ENCODE assay signal across 8 mouse cellular contexts in the genomic region with DNA sequence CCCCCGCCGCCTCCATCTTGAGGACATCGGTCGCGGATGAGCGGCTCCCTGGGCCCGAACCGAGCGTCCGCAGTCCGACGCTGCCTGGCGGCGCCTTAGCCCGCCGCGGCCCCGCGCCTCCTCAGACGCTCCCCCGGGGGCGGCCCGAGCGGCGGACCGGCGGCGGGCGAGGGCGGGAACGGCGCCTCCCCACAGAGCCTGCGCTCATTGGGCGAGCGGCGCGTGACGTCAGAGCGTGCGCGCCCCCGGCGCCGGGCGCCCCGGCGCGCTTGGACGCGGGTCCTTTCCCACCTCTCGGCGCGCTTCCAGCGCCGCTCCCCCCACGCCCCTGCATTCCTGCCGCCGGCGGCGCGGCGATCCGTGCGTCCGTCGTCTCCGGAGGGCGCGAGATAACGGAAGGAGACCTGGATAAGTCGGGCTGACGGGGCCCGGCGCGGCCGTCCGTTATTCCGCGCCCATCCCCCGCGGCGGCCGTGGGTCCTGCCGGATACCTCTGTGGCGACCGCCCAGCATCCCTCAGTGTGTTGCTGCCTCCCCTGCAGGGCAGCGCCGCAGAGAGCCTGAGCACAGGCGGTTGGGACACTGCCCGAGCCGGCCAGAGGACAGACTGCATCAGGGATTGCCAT. TPM values are rescaled to one million over a fixed set of nuclear protein-coding genes. Genes with fewer than 3 reads are reported as not detected.
DNase-seq lines count a peak whose midpoint lies in the region; ATAC-seq lines count a peak whose summit lies in the region.

A gene (minus strand): TSS at position 123 of the 626 bp plus-strand sequence.

- intact Hi-C loops in gastrocnemius, postnatal 14 days (cut with DNase I; ENCODE audit: low total_unique reads): no loop called here
- intact Hi-C loops in left cerebral cortex, postnatal 10 days (cut with DNase I): no loop called here

- DNase-seq in adrenal gland, adult (ENCODE audit: inconsistent age in 2 of 2, low spot score in 1 of 2): peak; percentile 93 to 97
- DNase-seq in embryo, embryonic 10.5 days (ENCODE audit: low spot score): peak; percentile 93
- peak; percentile 89 for DNase-seq in gastrocnemius, postnatal 14 days
- peak; percentile 80 to 95 for DNase-seq in left cerebral cortex, postnatal 10 days (ENCODE audit: extremely low spot score in 1 of 2, low spot score in 2 of 2)
- peak; percentile 93 to 94 for DNase-seq in right cerebral cortex, postnatal 10 days (ENCODE audit: low spot score in 2 of 2)
- peak; percentile 86 for DNase-seq in urinary bladder, postnatal 14 days (ENCODE audit: low spot score)

- ATAC-seq in inflammation-experienced regulatory T-cells, adult 6 months: peak; percentile 80
- peak; percentile 44 for ATAC-seq in megakaryocyte progenitor cell, adult 5-6 weeks (replicated peaks; ENCODE audit: poor library complexity)

RNA-seq across cellular contexts. Expression of the gene that starts here (rescaled TPM):
- 10 to 100 TPM; 12.9 to 13.3 TPM for total RNA-seq in gastrocnemius, postnatal 14 days (2021)
- 1 to 10 TPM; 8.1 to 9.6 (median 8.4) TPM for polyA plus RNA-seq in inflammation-experienced regulatory T-cells, adult 6 months (2017; shearing (Covaris generic))
- total RNA-seq in left cerebral cortex, postnatal 10 days (2021): 10 to 100 TPM; 59.1 to 60.2 TPM
- 62.5 and 69.7 TPM in 2 replicates for total RNA-seq in megakaryocyte progenitor cell, adult 5-6 weeks (2015)
- total RNA-seq in megakaryocyte progenitor cell, adult 5-6 weeks (2017): 46.7 and 49.0 TPM in 2 replicates

Comparison
In these comparisons a context has a peak if more than half of its experiments do, and no peak if none do; other contexts are left out.
1. Peak in every context shown above with its lines: DNase-seq and ATAC-seq.